Mouse (Mus musculus) myocyte (in vitro differentiated cells): Measurements from ENCODE around the gene Tle6. TPM values are rescaled to one million over a fixed set of nuclear protein-coding genes. Genes with fewer than 3 reads are reported as not detected.

ENCODE experiments used
- H3K27me3 ChIP-seq: one replicate; pipeline ENCODE4 v1.6.1; 2011; ENCODE audit not compliant: control insufficient read depth, insufficient read depth, insufficient read length
- H3K36me3 ChIP-seq: one replicate; pipeline ENCODE4 v1.6.1; 2011; ENCODE audit not compliant: control insufficient read depth, insufficient read depth
- H3K4me2 ChIP-seq: one replicate; pipeline ENCODE4 v1.6.1; 2011; ENCODE audit warnings: low read depth, control low read depth
- H3K4me3 ChIP-seq: one replicate; pipeline ENCODE4 v1.5.1; 2011; ENCODE audit warnings: mild to moderate bottlenecking, control low read depth, moderate library complexity
- H3K79me2 ChIP-seq: one replicate; pipeline ENCODE4 v1.6.1; 2011; ENCODE audit not compliant: control insufficient read depth, insufficient read depth
- H3ac ChIP-seq: one replicate; pipeline ENCODE4 v1.6.1; 2011; ENCODE audit not compliant: control insufficient read depth, insufficient read length
- CEBPB ChIP-seq: IDR thresholded peaks from 2 replicates; pipeline ENCODE4 v1.6.1; 2011; ENCODE audit warnings: mild to moderate bottlenecking, moderate library complexity; ENCODE audit not compliant: poor library complexity, insufficient read depth, severe bottlenecking
- E2F4 ChIP-seq: IDR thresholded peaks from one replicate; pipeline ENCODE4 v1.6.1; 2011; ENCODE audit warnings: mild to moderate bottlenecking, control low read depth, moderate library complexity; ENCODE audit not compliant: insufficient read depth
- MAX ChIP-seq: IDR thresholded peaks from one replicate; pipeline ENCODE4 v1.6.1; 2011; ENCODE audit warnings: low read depth, mild to moderate bottlenecking, control low read depth
- MYOD1 ChIP-seq, 3 experiments: IDR thresholded peaks; one replicate each; pipeline ENCODE4 v1.6.1; 2011; ENCODE audit warnings: control low read depth in 2 of 3, low read depth in 2 of 3, mild to moderate bottlenecking in 2 of 3, moderate library complexity in 1 of 3; ENCODE audit not compliant: insufficient read length in 2 of 3, control insufficient read depth in 1 of 3
- MYOG ChIP-seq, 3 experiments: IDR thresholded peaks; one replicate each; pipeline ENCODE4 v1.6.1; 2011; ENCODE audit warnings: control low read depth in 2 of 3, low read depth in 2 of 3, mild to moderate bottlenecking in 2 of 3; ENCODE audit not compliant: insufficient read length in 2 of 3, control insufficient read depth in 1 of 3, insufficient read depth in 1 of 3
- POLR2A ChIP-seq: IDR thresholded peaks from one replicate; pipeline ENCODE4 v1.6.1; 2011; ENCODE audit warnings: low read depth, mild to moderate bottlenecking, control low read depth, moderate library complexity; ENCODE audit not compliant: insufficient read length
- POLR2AphosphoS2 ChIP-seq: IDR thresholded peaks from one replicate; pipeline ENCODE4 v1.6.1; 2011; ENCODE audit warnings: low read depth, control low read depth; ENCODE audit not compliant: insufficient read length
- REST ChIP-seq: IDR thresholded peaks from one replicate; pipeline ENCODE4 v1.6.1; 2011; ENCODE audit warnings: mild to moderate bottlenecking, control low read depth, moderate library complexity; ENCODE audit not compliant: insufficient read depth, insufficient read length
- SRF ChIP-seq: IDR thresholded peaks from one replicate; pipeline ENCODE4 v1.6.1; 2011; ENCODE audit warnings: low read depth; ENCODE audit not compliant: control insufficient read depth, insufficient read length
- TCF12 ChIP-seq: IDR thresholded peaks from one replicate; pipeline ENCODE4 v1.6.1; 2011; ENCODE audit warnings: mild to moderate bottlenecking, control low read depth; ENCODE audit not compliant: poor library complexity, insufficient read depth, severe bottlenecking
- TCF3 ChIP-seq: IDR thresholded peaks from one replicate; pipeline ENCODE4 v1.6.1; 2011; ENCODE audit warnings: low read depth, control low read depth; ENCODE audit not compliant: insufficient read length
- USF1 ChIP-seq: IDR thresholded peaks from one replicate; pipeline ENCODE4 v1.6.1; 2011; ENCODE audit warnings: low read depth, mild to moderate bottlenecking, control low read depth, moderate library complexity
- polyA plus RNA-seq: library from polyadenylated mRNA; unstranded; fragments of >200 nt; fragmentation: generic; extraction: Trizol; gene quantifications from one replicate; pipeline ENCODE4 v1.2.1, GENCODE M21; 2012; ENCODE audit warnings: missing spikeins

Gene Tle6
- polyA plus RNA-seq, 1 experiment = 15.3 TPM

DNA sequence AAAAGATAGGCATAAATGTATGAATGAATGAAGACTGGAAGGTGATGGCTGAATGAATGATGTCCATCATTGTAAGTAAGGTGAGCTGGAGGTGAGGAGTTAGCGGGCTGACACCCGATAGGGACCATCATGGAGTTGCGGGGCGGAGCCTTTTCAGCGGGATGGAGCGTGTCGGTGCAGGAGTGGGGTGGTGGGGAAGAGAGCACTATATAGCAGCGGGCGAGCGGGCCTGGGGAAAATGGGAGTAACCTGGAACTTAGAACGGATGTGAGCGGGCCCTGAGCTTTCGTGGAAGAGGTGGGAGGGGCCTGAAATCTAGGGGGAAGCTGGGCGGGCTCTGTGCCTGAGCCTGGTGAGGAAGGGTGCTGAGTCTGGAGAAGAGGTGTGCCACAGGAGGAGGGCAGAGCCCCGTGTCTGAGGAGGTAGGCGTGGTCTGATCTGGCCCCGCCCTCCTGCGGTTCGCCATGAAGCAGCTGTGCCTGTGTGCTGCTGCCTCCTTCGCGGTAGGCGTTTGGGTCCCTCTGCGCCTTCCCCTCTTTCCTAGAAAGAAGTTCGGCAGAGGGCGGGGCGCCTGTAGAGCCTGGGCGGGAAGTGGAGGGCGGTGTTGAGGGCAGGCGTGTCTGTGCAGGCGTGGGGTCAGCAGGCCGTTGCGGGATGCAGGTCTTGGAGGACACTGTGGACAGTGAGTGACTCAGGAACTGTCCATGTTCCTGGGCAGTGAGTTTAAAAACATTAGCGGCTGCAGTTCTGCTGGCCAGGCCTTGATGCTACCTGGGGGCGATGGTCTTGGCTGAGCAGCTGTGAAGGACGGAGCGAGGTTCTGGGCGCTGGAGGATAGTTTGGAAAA, 32.6 kb upstream of the Tle6 start:
- TF ChIP-seq MYOD1 (IDR thresholded peaks at IDR 0.05; ENCODE audit: control insufficient read depth in 1 of 3, insufficient read length in 2 of 3, low read depth in 2 of 3) = peak in 2 of 3 experiments; percentile 85 to 90
- TF ChIP-seq TCF12 = no peak
- TF ChIP-seq POLR2A = peak; percentile 46
- no peak for TF ChIP-seq E2F4
- TF ChIP-seq REST = no peak
- no peak for TF ChIP-seq MAX
- no peak for TF ChIP-seq USF1
- peak in 2 of 3 experiments; percentile 93 to 95 for TF ChIP-seq MYOG (IDR thresholded peaks at IDR 0.05; ENCODE audit: control insufficient read depth in 1 of 3, insufficient read depth in 1 of 3, insufficient read length in 2 of 3, low read depth in 2 of 3)
- TF ChIP-seq SRF = no peak
- TF ChIP-seq TCF3 = peak; percentile 45
- Histone ChIP-seq H3K4me3 (peak overlapping the region; percentile 11), H3K36me3 (no peaks in the 10 kb centered on the region), H3K27me3 (no peaks in the 10 kb centered on the region), H3K79me2 (no peaks in the 10 kb centered on the region), H3ac (no peak overlapping the region), H3K4me2 (peak overlapping the region; percentile 82)

- H3K4me3 ChIP-seq = peak within 1 kb of the TSS; percentile 84
- TF ChIP-seq POLR2AphosphoS2 = no peak
- TF ChIP-seq SRF = no peak
- no peak for TF ChIP-seq TCF12
- TF ChIP-seq MAX = no peak
- TF ChIP-seq TCF3 = no peak
- TF ChIP-seq MYOD1 (IDR thresholded peaks at IDR 0.05; ENCODE audit: control insufficient read depth in 1 of 3, insufficient read length in 2 of 3, low read depth in 2 of 3) = no peak
- TF ChIP-seq CEBPB = no peak
- peaks cover 8% of the 10 kb centered on the region for H3K79me2 ChIP-seq
- H3K4me2 ChIP-seq = peak within 1 kb of the TSS; percentile 98
- H3K36me3 ChIP-seq = no peaks in the 10 kb centered on the region
- no peaks in the 10 kb centered on the region for H3K27me3 ChIP-seq
- peak within 1 kb of the TSS; percentile 37 for H3ac ChIP-seq
These were observed 27.5 kb upstream of the Tle6 start, which contains the start of gene Ankrd24 for GRCm38 (mm10) chr10:81628390-81628789. TSS of gene Ankrd24 (plus strand) at chr10:81628540.

DNA sequence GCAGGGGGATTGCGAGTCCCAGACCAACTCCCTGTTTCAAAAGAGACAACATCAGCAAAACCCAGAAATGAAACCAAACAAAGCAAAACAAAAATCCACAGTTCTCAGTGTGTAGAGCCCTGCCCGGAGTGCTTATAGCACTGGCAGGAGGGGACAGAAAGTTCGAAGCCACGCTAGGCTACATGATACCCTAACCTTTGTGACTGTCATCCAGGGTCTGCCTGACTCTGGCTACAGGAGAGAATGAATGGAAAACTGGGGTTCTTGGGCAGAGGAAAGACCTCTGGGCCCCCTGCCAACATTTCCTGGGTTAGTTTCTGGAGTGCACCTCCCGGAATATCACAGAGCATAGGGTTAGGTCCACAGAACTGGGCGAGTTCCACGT, 27.0 kb upstream of the Tle6 start:
- Histone ChIP-seq H3K4me2 (peak overlapping the region; percentile 98), H3ac (peak overlapping the region; percentile 37), H3K27me3 (no peaks in the 10 kb centered on the region), H3K4me3 (peak overlapping the region; percentile 84), H3K79me2 (peaks cover 8% of the 10 kb centered on the region), H3K36me3 (no peaks in the 10 kb centered on the region)
- TF ChIP-seq TCF12 (no peak), MYOD1 (IDR thresholded peaks at IDR 0.05; ENCODE audit: control insufficient read depth in 1 of 3, insufficient read length in 2 of 3, low read depth in 2 of 3) (no peak), USF1 (no peak), CEBPB (no peak), POLR2A (no peak), TCF3 (no peak), E2F4 (no peak), SRF (no peak), POLR2AphosphoS2 (no peak), MYOG (IDR thresholded peaks at IDR 0.05; ENCODE audit: control insufficient read depth in 1 of 3, insufficient read depth in 1 of 3, insufficient read length in 2 of 3, low read depth in 2 of 3) (no peak), REST (no peak), MAX (no peak)

DNA sequence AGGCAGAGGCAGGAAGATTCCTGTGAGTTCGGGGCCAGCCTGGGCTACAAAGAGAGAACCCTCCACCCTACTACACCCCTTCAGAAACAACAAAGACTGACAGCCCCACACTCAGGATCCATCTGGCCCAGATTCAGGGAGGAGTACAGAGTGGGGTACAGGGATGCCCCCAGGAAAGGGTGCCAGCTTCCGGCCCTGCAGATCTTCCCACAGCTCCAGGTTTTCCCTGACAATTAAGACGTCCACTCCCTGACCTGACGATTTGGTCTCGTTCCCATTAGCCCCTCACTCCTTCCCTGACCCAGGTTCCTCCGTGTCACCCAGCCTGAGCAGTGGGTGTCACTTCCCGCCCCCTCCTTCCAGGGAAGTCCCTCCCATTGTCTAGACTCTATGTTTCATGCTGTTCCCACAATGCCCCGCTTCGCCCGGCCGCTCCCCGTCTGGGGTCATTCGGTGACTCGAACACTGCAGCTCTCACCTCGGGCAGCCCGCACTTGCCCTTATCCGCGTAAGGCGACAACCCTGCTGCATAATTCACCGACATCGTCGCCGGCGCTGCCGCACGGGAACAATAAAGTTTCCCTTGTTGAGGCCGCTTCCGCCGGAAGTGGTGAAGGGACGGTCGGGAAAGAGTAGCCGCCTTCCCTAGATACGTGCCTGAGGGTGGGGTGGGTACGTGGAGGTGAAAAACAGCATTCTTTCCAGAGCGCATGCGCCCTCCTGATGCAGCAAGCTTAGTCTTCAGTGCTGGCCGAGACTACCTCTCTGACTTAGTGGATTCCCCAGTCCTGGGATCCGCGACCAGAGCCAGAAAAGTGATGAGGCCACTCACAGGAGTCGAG, 26.3 kb upstream of the Tle6 start, which contains the start of gene Sirt6:
Gene Sirt6, minus strand, starts transcription at position 804 of the 842 bp plus-strand sequence.
- peak; percentile 85 for TF ChIP-seq POLR2AphosphoS2
- no peak for TF ChIP-seq USF1
- peak; percentile 81 for TF ChIP-seq POLR2A
- no peaks in the 10 kb centered on the region for H3K36me3 ChIP-seq

More for the DNA sequence above, 26.3 kb upstream of the Tle6 start, which contains the start of gene Sirt6:
- Histone ChIP-seq H3K27me3 (no peaks in the 10 kb centered on the region), H3K4me3 (peak within 1 kb of the TSS; percentile 84), H3K79me2 (peaks cover 8% of the 10 kb centered on the region), H3K4me2 (peak within 1 kb of the TSS; percentile 98), H3ac (peak within 1 kb of the TSS; percentile 37)
